Mouse (Mus musculus) liver, embryonic 14.5 days (tissue): ENCODE data around the gene Cbln3. TPM values are rescaled to one million over a fixed set of nuclear protein-coding genes. Genes with fewer than 3 reads are reported as not detected.

Experiments used
- ATAC-seq: fragments of 200-750 bp; cut with Nextera tagmentation; 2 replicates; pipeline ENCODE4 v1.8.0; 2017; ENCODE audit warnings: moderate number of reproducible peaks, mild to moderate bottlenecking, moderate library complexity; ENCODE audit not compliant: insufficient read depth
- DNase-seq, 3 experiments: peaks; one replicate each; pipeline ENCODE4 v3.0.0-alpha.2; 2012 to 2013; ENCODE audit warnings: low read depth in 3 of 3, low spot score in 3 of 3
- H3K27ac ChIP-seq: fragments of 300-500 bp; sonication (generic); 2 replicates; pipeline ENCODE4 v1.5.1; 2014; ENCODE audit warnings: moderate library complexity, mild to moderate bottlenecking, control low read depth, inconsistent platforms
- H3K27me3 ChIP-seq: fragments of 300-500 bp; sonication (generic); 2 replicates; pipeline ENCODE4 v1.6.1; 2014; ENCODE audit warnings: mild to moderate bottlenecking, low read length, moderate library complexity; ENCODE audit not compliant: control insufficient read depth, insufficient read depth
- H3K36me3 ChIP-seq: fragments of 300-500 bp; sonication (generic); replicated peaks from 2 replicates; pipeline ENCODE4 v1.6.1; 2014; ENCODE audit warnings: low read depth; ENCODE audit not compliant: control insufficient read depth, insufficient read depth
- H3K4me1 ChIP-seq, 2 experiments: fragments of 200-500 bp in 1 of 2; fragments of 300-500 bp in 1 of 2; sonication (generic) in 1 of 2; replicated peaks; 2 replicates each; pipeline ENCODE4 v1.6.1; 2012 to 2014; ENCODE audit warnings: antibody characterized with exemption in 1 of 2, inconsistent platforms in 1 of 2, low read length in 1 of 2; ENCODE audit not compliant: control insufficient read depth in 2 of 2, insufficient read depth in 2 of 2
- H3K4me2 ChIP-seq: fragments of 300-500 bp; sonication (generic); 2 replicates; pipeline ENCODE4 v1.6.1; 2014; ENCODE audit warnings: low read depth, mild to moderate bottlenecking, control low read depth, moderate library complexity
- H3K4me3 ChIP-seq, 2 experiments: fragments of 200-500 bp in 1 of 2; fragments of 300-500 bp in 1 of 2; sonication (generic) in 1 of 2; 2 replicates each; pipeline ENCODE4 v1.5.1; 2012 to 2014; ENCODE audit warnings: low read depth in 2 of 2, low read length in 2 of 2, mild to moderate bottlenecking in 2 of 2, control low read depth in 1 of 2, inconsistent platforms in 1 of 2, moderate library complexity in 1 of 2; ENCODE audit not compliant: insufficient read depth in 1 of 2
- H3K9ac ChIP-seq: fragments of 300-500 bp; sonication (generic); replicated peaks from 2 replicates; pipeline ENCODE4 v1.6.1; 2014; ENCODE audit warnings: mild to moderate bottlenecking, control low read depth, moderate library complexity
- H3K9me3 ChIP-seq: fragments of 300-500 bp; sonication (generic); 2 replicates; pipeline ENCODE4 v1.6.1; 2016; ENCODE audit warnings: low read length, mixed read lengths; ENCODE audit not compliant: control insufficient read depth
- CTCF ChIP-seq: IDR thresholded peaks from 2 replicates; pipeline ENCODE4 v1.5.1; 2016; ENCODE audit warnings: antibody characterized with exemption, low read depth, control low read depth
- EP300 ChIP-seq: IDR thresholded peaks from 2 replicates; pipeline ENCODE4 v1.6.1; 2016; ENCODE audit warnings: antibody characterized with exemption, low read depth
- WGBS: fragments of 180-500 bp; shearing (Covaris S2); extraction: QIAGEN DNeasy Blood & Tissue Kit; methylation state at CpG from one replicate; pipeline ENCODE4 v1.1.7; 2014; ENCODE audit not compliant: insufficient replicate concordance; 5-methylcytosine and 5-hydroxymethylcytosine counted together
- polyA plus RNA-seq, 2 experiments: library from polyadenylated mRNA; depleted of rRNA in 1 of 2; stranded (reverse) in 1 of 2; unstranded in 1 of 2; fragments of >200 nt; fragmentation: Nextera tagmentation in 1 of 2; extraction: Ambion mirVana in 1 of 2; gene quantifications; 2 replicates each; pipeline versions ENCODE4 v1.2.1 to v1.2.3; 2012 to 2014

Gene Cbln3
- polyA plus RNA-seq, 2 experiments: 0.06 to 0.15 TPM

GRCm38 (mm10) chr14:55838312-55838711 lies 45.9 kb downstream of the Cbln3 start:
- Histone ChIP-seq H3K9me3 (no peaks in the 10 kb centered on the region), H3K4me3 (no peak overlapping the region), H3K27ac (no peak overlapping the region), H3K36me3 (no peaks in the 10 kb centered on the region), H3K9ac (no peak overlapping the region), H3K4me1 (no peaks in the 10 kb centered on the region), H3K27me3 (no peaks in the 10 kb centered on the region), H3K4me2 (no peak overlapping the region)
- WGBS: 63% methylated on average over 5 of the region's 5 CpGs
- DNase-seq (no peak), ATAC-seq (no peak)
- no peak for TF ChIP-seq EP300
- no peak for TF ChIP-seq CTCF

DNA sequence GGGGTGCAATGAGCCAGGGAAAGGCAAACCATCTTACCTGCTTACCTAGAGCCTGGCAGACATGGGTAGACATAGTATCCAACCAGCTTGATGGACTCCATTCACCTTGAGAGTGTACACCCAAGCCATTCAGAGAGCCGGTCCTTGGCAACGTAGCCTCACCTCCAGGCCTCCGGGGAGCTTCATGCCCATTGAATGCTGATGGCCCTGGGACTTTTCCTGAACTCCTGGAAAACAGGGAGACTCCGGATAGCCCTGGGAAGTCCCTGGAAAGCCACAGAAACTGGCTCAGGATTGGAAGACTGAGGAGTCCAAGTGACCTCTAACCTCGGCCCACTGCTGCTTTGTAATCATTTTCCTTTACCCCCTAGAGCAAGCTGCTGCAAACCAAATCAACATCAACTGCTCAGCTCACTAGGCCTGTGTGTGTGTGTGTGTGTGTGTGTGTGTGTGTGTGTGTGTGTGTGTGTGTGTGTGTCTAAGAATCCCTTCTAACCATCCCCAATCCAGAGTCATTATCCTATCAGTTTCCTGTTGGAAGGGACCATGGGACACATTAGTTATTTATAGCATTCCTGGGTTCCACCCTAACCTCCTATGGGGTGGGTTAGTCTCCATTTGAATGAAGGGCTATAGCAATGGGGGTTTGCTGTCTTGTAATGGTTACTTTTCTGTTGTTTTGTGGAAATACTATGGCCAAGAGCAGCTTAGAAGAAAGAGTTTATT lies 49.2 kb downstream of the Cbln3 start:
- DNase-seq (no peak), ATAC-seq (no peak)
- TF ChIP-seq CTCF (no peak), EP300 (no peak)
- no peaks in the 10 kb centered on the region for H3K36me3 ChIP-seq
- no peak overlapping the region for H3K4me3 ChIP-seq
- no peaks in the 10 kb centered on the region for H3K9me3 ChIP-seq
- H3K27me3 ChIP-seq: no peaks in the 10 kb centered on the region
- H3K4me1 ChIP-seq: no peaks in the 10 kb centered on the region
- no peak overlapping the region for H3K4me2 ChIP-seq
- 67% methylated on average over 5 of the region's 5 CpGs for WGBS
- H3K27ac ChIP-seq: no peak overlapping the region
- H3K9ac ChIP-seq: no peak overlapping the region

DNA sequence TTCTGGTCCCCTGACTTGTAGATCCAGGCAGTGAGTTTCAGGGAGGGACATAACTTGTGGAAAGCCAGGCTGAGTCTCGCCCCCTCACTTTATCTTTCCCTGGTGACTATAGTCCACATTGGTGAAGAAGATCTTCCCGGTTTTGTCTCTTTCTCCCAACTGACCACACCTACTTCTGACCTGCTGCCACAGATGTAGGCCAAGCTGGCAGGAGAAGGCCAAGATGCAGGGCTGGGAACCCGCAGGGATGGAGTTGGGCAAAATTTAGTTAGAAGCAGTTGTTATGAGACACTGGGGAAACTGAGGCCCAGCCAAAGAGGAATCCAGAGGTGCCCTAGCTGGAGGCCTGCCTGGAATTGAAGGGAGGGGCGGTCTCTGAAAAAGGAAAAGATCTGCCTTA lies 51.1 kb downstream of the Cbln3 start:
- no peaks in the 10 kb centered on the region for H3K36me3 ChIP-seq
- WGBS: 65% methylated on average over 4 of the region's 4 CpGs
- H3K9me3 ChIP-seq: no peaks in the 10 kb centered on the region
- H3K27ac ChIP-seq: no peak overlapping the region
- H3K27me3 ChIP-seq: no peaks in the 10 kb centered on the region; the same call in 1 of the 2 replicates
- TF ChIP-seq CTCF (no peak), EP300 (no peak)
- no peak for ATAC-seq
- H3K9ac ChIP-seq: no peak overlapping the region
- no peaks in the 10 kb centered on the region for H3K4me1 ChIP-seq
- no peak for DNase-seq
- H3K4me2 ChIP-seq: no peak overlapping the region
- H3K4me3 ChIP-seq: no peak overlapping the region

GRCm38 (mm10) chr14:55830331-55830730 lies 53.9 kb downstream of the Cbln3 start:
- DNase-seq (no peak), ATAC-seq (no peak)
- H3K9ac ChIP-seq: no peak overlapping the region
- WGBS: 57% methylated on average over 4 of the region's 4 CpGs
- H3K4me1 ChIP-seq: no peaks in the 10 kb centered on the region
- TF ChIP-seq CTCF (no peak), EP300 (no peak)
- H3K4me3 ChIP-seq: no peak overlapping the region
- no peaks in the 10 kb centered on the region for H3K9me3 ChIP-seq
- H3K4me2 ChIP-seq: no peak overlapping the region
- H3K27me3 ChIP-seq: peaks cover 24% of the 10 kb centered on the region
- H3K36me3 ChIP-seq: no peaks in the 10 kb centered on the region
- no peak overlapping the region for H3K27ac ChIP-seq

DNA sequence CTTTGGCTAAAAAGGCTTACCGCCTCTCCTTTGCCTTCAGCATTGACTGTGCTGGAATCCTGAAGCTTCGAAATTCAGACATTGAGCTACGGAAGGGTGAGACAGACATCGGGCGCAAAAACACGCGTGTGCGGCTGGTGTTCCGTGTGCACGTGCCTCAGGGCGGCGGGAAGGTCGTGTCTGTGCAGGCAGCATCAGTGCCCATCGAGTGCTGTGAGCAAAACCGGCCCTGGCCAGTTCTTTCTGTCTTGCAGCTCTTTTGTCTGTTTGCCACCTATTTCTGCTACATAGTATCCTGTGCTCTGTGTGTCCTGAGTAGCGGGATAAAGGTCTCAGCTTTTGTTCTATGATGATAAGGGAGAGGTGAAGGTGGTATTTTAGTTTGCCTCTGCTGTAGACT lies 54.3 kb downstream of the Cbln3 start:
- no peak overlapping the region for H3K4me2 ChIP-seq
- no peak overlapping the region for H3K9ac ChIP-seq
- TF ChIP-seq EP300 (no peak), CTCF (no peak)
- peaks cover 29% of the 10 kb centered on the region for H3K27me3 ChIP-seq
- H3K4me1 ChIP-seq: no peaks in the 10 kb centered on the region
- H3K27ac ChIP-seq: no peak overlapping the region
- WGBS: 79% methylated on average over 16 of the region's 16 CpGs
- ATAC-seq (no peak), DNase-seq (no peak)
- H3K4me3 ChIP-seq: no peak overlapping the region
- no peaks in the 10 kb centered on the region for H3K36me3 ChIP-seq
- H3K9me3 ChIP-seq: no peaks in the 10 kb centered on the region

Other genes starting within 250 kb of the Cbln3 start
Only the 30 nearest of the 31 such genes appear.
- 2.0 and 3.4 TPM in 2 replicates for gene Gm49378, start 246.5 kb downstream of the Cbln3 start, polyA plus RNA-seq (2012; rRNA removed)
- 2.0 and 2.9 TPM in 2 replicates for gene Gm49378, start 246.5 kb downstream of the Cbln3 start, polyA plus RNA-seq (2014; fragmentation: Nextera tagmentation; extraction: Ambion mirVana)
- 26.4 and 33.2 TPM in 2 replicates for gene Tm9sf1, start 240.6 kb downstream of the Cbln3 start, polyA plus RNA-seq (2012; rRNA removed)
- 42.8 and 45.4 TPM in 2 replicates for gene Tm9sf1, start 240.6 kb downstream of the Cbln3 start, polyA plus RNA-seq (2014; fragmentation: Nextera tagmentation; extraction: Ambion mirVana)
- 0.34 and 0.39 TPM in 2 replicates for gene Tssk4, start 234.2 kb downstream of the Cbln3 start, polyA plus RNA-seq (2012; rRNA removed)
- gene Tssk4, start 234.2 kb downstream of the Cbln3 start, polyA plus RNA-seq (2014; fragmentation: Nextera tagmentation; extraction: Ambion mirVana): 0.19 and 0.23 TPM in 2 replicates
- gene Mdp1, start 223.9 kb downstream of the Cbln3 start, polyA plus RNA-seq (2012; rRNA removed): 11.6 and 13.4 TPM in 2 replicates
- gene Mdp1, start 223.9 kb downstream of the Cbln3 start, polyA plus RNA-seq (2014; fragmentation: Nextera tagmentation; extraction: Ambion mirVana): 15.5 and 16.6 TPM in 2 replicates
- 10.6 and 14.1 TPM in 2 replicates for gene Gmpr2, start 212.5 kb downstream of the Cbln3 start, polyA plus RNA-seq (2012; rRNA removed)
- gene Gmpr2, start 212.5 kb downstream of the Cbln3 start, polyA plus RNA-seq (2014; fragmentation: Nextera tagmentation; extraction: Ambion mirVana): 17.9 and 18.2 TPM in 2 replicates
- gene Nedd8, start 212.3 kb downstream of the Cbln3 start, polyA plus RNA-seq (2012; rRNA removed): 101 and 168 TPM in 2 replicates
- gene Nedd8, start 212.3 kb downstream of the Cbln3 start, polyA plus RNA-seq (2014; fragmentation: Nextera tagmentation; extraction: Ambion mirVana): 279 and 286 TPM in 2 replicates
- gene Tinf2, start 202.6 kb downstream of the Cbln3 start, polyA plus RNA-seq (2012; rRNA removed): 13.4 and 16.6 TPM in 2 replicates
- 19.0 and 19.3 TPM in 2 replicates for gene Tinf2, start 202.6 kb downstream of the Cbln3 start, polyA plus RNA-seq (2014; fragmentation: Nextera tagmentation; extraction: Ambion mirVana)
- 2.0 and 2.4 TPM in 2 replicates for gene Tgm1, start 170.5 kb downstream of the Cbln3 start, polyA plus RNA-seq (2012; rRNA removed)
- gene Tgm1, start 170.5 kb downstream of the Cbln3 start, polyA plus RNA-seq (2014; fragmentation: Nextera tagmentation; extraction: Ambion mirVana): 2.0 and 2.3 TPM in 2 replicates
- 10.9 and 12.8 TPM in 2 replicates for gene Rabggta, start 162.1 kb downstream of the Cbln3 start, polyA plus RNA-seq (2012; rRNA removed)
- gene Rabggta, start 162.1 kb downstream of the Cbln3 start, polyA plus RNA-seq (2014; fragmentation: Nextera tagmentation; extraction: Ambion mirVana): 7.4 and 8.1 TPM in 2 replicates
- 21.2 and 31.0 TPM in 2 replicates for gene Dhrs1, start 138.7 kb downstream of the Cbln3 start, polyA plus RNA-seq (2012; rRNA removed)
- 34.4 and 40.4 TPM in 2 replicates for gene Dhrs1, start 138.7 kb downstream of the Cbln3 start, polyA plus RNA-seq (2014; fragmentation: Nextera tagmentation; extraction: Ambion mirVana)
- 13.1 and 13.2 TPM in 2 replicates for gene Nop9, start 138.7 kb downstream of the Cbln3 start, polyA plus RNA-seq (2012; rRNA removed)
- gene Nop9, start 138.7 kb downstream of the Cbln3 start, polyA plus RNA-seq (2014; fragmentation: Nextera tagmentation; extraction: Ambion mirVana): 20.8 and 27.5 TPM in 2 replicates
- 37.3 and 42.1 TPM in 2 replicates for gene Cideb, start 125.9 kb downstream of the Cbln3 start, polyA plus RNA-seq (2012; rRNA removed)
- 40.0 and 42.8 TPM in 2 replicates for gene Cideb, start 125.9 kb downstream of the Cbln3 start, polyA plus RNA-seq (2014; fragmentation: Nextera tagmentation; extraction: Ambion mirVana)
- 0.65 and 0.67 TPM in 2 replicates for gene Ltb4r2, start 123.0 kb downstream of the Cbln3 start, polyA plus RNA-seq (2012; rRNA removed)
- gene Ltb4r2, start 123.0 kb downstream of the Cbln3 start, polyA plus RNA-seq (2014; fragmentation: Nextera tagmentation; extraction: Ambion mirVana): 0.39 and 0.67 TPM in 2 replicates
- gene Ltb4r1, start 118.4 kb downstream of the Cbln3 start, polyA plus RNA-seq (2012; rRNA removed): 2.9 and 3.3 TPM in 2 replicates
- gene Ltb4r1, start 118.4 kb downstream of the Cbln3 start, polyA plus RNA-seq (2014; fragmentation: Nextera tagmentation; extraction: Ambion mirVana): 1.7 and 2.7 TPM in 2 replicates
- gene Adcy4, start 100.3 kb downstream of the Cbln3 start, polyA plus RNA-seq (2012; rRNA removed): 0.88 and 1.0 TPM in 2 replicates
- 0.66 and 1.2 TPM in 2 replicates for gene Adcy4, start 100.3 kb downstream of the Cbln3 start, polyA plus RNA-seq (2014; fragmentation: Nextera tagmentation; extraction: Ambion mirVana)
- gene Ripk3, start 95.5 kb downstream of the Cbln3 start, polyA plus RNA-seq (2012; rRNA removed): 13.1 and 15.1 TPM in 2 replicates
- gene Ripk3, start 95.5 kb downstream of the Cbln3 start, polyA plus RNA-seq (2014; fragmentation: Nextera tagmentation; extraction: Ambion mirVana): 18.2 and 22.0 TPM in 2 replicates
- gene Nfatc4, start 61.2 kb downstream of the Cbln3 start, polyA plus RNA-seq (2012; rRNA removed): 0.89 and 1.0 TPM in 2 replicates
- gene Nfatc4, start 61.2 kb downstream of the Cbln3 start, polyA plus RNA-seq (2014; fragmentation: Nextera tagmentation; extraction: Ambion mirVana): 0.33 and 0.66 TPM in 2 replicates
- 1.7 and 1.9 TPM in 2 replicates for gene Nynrin, start 30.4 kb downstream of the Cbln3 start, polyA plus RNA-seq (2012; rRNA removed)
- 1.2 and 1.4 TPM in 2 replicates for gene Nynrin, start 30.4 kb downstream of the Cbln3 start, polyA plus RNA-seq (2014; fragmentation: Nextera tagmentation; extraction: Ambion mirVana)
- 5.8 and 7.5 TPM in 2 replicates for gene Khnyn, start 555 bp upstream of the Cbln3 start, polyA plus RNA-seq (2012; rRNA removed)
- 2.4 and 2.8 TPM in 2 replicates for gene Khnyn, start 555 bp upstream of the Cbln3 start, polyA plus RNA-seq (2014; fragmentation: Nextera tagmentation; extraction: Ambion mirVana)
- gene Sdr39u1, start 15.9 kb upstream of the Cbln3 start, polyA plus RNA-seq (2012; rRNA removed): 6.1 and 6.7 TPM in 2 replicates
- gene Sdr39u1, start 15.9 kb upstream of the Cbln3 start, polyA plus RNA-seq (2014; fragmentation: Nextera tagmentation; extraction: Ambion mirVana): 11.8 and 12.0 TPM in 2 replicates
- gene Cma1, start 60.3 kb upstream of the Cbln3 start, polyA plus RNA-seq (2012; rRNA removed): 0.12 and 0.13 TPM in 2 replicates
- gene Cma1, start 60.3 kb upstream of the Cbln3 start, polyA plus RNA-seq (2014; fragmentation: Nextera tagmentation; extraction: Ambion mirVana): 0.15 and 0.25 TPM in 2 replicates
- gene Cma2, start 66.6 kb upstream of the Cbln3 start, polyA plus RNA-seq (2012; rRNA removed): not detected in 2 replicates
- gene Cma2, start 66.6 kb upstream of the Cbln3 start, polyA plus RNA-seq (2014; fragmentation: Nextera tagmentation; extraction: Ambion mirVana): not detected in 2 replicates
- gene Mcpt1, start 133.6 kb upstream of the Cbln3 start, polyA plus RNA-seq (2012; rRNA removed): not detected in 2 replicates
- gene Mcpt1, start 133.6 kb upstream of the Cbln3 start, polyA plus RNA-seq (2014; fragmentation: Nextera tagmentation; extraction: Ambion mirVana): not detected in 2 replicates
- gene Mcpt9, start 146.1 kb upstream of the Cbln3 start, polyA plus RNA-seq (2012; rRNA removed): not detected in 2 replicates
- not detected in 2 replicates for gene Mcpt9, start 146.1 kb upstream of the Cbln3 start, polyA plus RNA-seq (2014; fragmentation: Nextera tagmentation; extraction: Ambion mirVana)
- gene Mcpt2, start 157.6 kb upstream of the Cbln3 start, polyA plus RNA-seq (2012; rRNA removed): 0.06 and 0.11 TPM in 2 replicates
- gene Mcpt2, start 157.6 kb upstream of the Cbln3 start, polyA plus RNA-seq (2014; fragmentation: Nextera tagmentation; extraction: Ambion mirVana): 0.13 and 0.22 TPM in 2 replicates
- gene Mcpt4, start 177.9 kb upstream of the Cbln3 start, polyA plus RNA-seq (2012; rRNA removed): 0.04 TPM in 1 of 2 replicates, not detected in the other
- gene Mcpt4, start 177.9 kb upstream of the Cbln3 start, polyA plus RNA-seq (2014; fragmentation: Nextera tagmentation; extraction: Ambion mirVana): not detected in 2 replicates
- gene Mcpt8, start 200.9 kb upstream of the Cbln3 start, polyA plus RNA-seq (2012; rRNA removed): 0.79 and 4.6 TPM in 2 replicates
- gene Mcpt8, start 200.9 kb upstream of the Cbln3 start, polyA plus RNA-seq (2014; fragmentation: Nextera tagmentation; extraction: Ambion mirVana): 4.3 and 15.8 TPM in 2 replicates
- 32.2 and 32.6 TPM in 2 replicates for gene Ctsg, start 218.2 kb upstream of the Cbln3 start, polyA plus RNA-seq (2012; rRNA removed)
- gene Ctsg, start 218.2 kb upstream of the Cbln3 start, polyA plus RNA-seq (2014; fragmentation: Nextera tagmentation; extraction: Ambion mirVana): 27.1 and 48.4 TPM in 2 replicates
- gene Gzme, start 236.2 kb upstream of the Cbln3 start, polyA plus RNA-seq (2012; rRNA removed): 0.10 TPM in 1 of 2 replicates, not detected in the other
- gene Gzme, start 236.2 kb upstream of the Cbln3 start, polyA plus RNA-seq (2014; fragmentation: Nextera tagmentation; extraction: Ambion mirVana): not detected in 2 replicates
- 0.04 TPM in 1 of 2 replicates, not detected in the other for gene Gzmd, start 248.2 kb upstream of the Cbln3 start, polyA plus RNA-seq (2012; rRNA removed)
- gene Gzmd, start 248.2 kb upstream of the Cbln3 start, polyA plus RNA-seq (2014; fragmentation: Nextera tagmentation; extraction: Ambion mirVana): not detected in 2 replicates